Mouse (Mus musculus): Measurements from ENCODE around the gene Kcnj10.

The Kcnj10 gene

GRCm38 (mm10) chr1:172312768-172313561, 28.0 kb upstream of the Kcnj10 start:
- no peak for DNase-seq (ENCODE audit: low read depth)

DNA sequence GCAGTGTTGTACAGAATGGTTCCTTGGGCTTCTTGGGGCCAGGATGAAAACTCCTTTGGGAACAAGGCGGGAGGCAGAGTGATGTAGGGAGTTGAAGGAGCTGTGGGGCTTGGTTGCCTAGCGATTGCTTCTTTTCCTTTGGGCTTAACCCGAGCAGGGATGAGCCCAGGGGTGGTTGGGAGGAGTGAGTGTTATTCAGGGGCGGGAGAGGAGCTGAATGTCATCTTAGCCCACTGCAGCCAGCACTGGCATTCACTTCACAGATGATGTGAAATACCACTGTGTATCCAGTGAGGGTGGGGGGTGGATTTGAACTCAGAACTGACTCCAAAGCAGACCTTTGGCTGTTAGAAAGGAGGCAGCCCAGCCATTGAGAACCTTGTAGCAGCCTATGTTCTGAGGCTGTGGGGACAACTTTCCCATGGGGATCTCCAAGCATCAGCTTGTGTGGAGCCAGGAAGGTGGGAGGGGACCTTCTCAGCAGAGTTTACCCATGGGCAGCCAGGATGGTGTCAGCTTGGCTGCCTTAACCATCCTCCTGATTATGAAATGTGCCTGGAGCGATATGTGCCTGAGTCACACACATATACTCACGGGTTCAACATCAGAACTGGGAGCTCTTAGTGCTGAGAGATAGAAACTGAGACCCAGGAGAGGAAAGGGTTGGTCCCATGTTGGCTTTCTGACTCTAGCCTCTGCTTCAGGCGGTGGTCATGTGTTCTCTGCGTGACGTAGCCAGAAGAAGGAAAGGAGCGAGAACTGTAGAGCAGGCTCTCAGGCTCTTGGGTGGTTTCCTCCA, 27.2 kb upstream of the Kcnj10 start:
- no peak for DNase-seq (ENCODE audit: low read depth)

GRCm38 (mm10) chr1:172314911-172315310, 26.1 kb upstream of the Kcnj10 start:
- no peak for DNase-seq (ENCODE audit: low read depth)

DNA sequence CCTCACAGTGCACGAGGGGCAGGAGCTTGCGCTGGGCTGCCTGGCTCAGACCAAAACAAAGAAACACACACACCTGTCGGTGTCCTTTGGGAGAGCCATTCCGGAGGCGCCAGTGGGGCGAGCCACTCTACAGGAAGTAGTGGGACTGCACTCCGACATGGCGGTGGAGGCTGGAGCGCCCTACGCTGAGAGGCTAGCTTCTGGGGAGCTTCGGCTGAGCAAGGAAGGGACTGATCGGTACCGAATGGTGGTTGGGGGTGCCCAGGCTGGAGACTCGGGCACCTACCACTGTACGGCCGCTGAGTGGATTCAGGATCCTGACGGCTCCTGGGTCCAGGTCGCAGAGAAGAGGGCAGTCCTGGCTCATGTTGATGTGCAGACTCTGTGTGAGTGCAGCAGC, 23.6 kb upstream of the Kcnj10 start:
- DNase-seq (ENCODE audit: low read depth) = no peak

DNA sequence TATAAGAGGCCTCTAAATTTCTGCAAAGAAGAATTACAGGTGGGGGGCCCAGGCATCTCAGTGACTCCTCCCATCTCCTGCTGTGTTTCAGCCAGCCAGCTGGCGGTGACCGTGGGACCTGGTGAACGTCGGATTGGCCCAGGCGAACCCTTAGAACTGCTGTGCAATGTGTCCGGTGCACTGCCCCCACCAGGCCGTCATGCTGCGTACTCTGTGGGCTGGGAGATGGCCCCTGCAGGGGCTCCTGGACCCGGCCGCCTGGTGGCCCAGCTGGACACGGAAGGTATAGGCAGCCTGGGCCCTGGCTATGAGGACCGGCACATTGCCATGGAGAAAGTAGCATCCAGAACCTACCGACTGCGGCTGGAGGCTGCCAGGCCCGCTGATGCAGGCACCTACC, 23.1 kb upstream of the Kcnj10 start:
- DNase-seq (ENCODE audit: low read depth) = no peak

DNA sequence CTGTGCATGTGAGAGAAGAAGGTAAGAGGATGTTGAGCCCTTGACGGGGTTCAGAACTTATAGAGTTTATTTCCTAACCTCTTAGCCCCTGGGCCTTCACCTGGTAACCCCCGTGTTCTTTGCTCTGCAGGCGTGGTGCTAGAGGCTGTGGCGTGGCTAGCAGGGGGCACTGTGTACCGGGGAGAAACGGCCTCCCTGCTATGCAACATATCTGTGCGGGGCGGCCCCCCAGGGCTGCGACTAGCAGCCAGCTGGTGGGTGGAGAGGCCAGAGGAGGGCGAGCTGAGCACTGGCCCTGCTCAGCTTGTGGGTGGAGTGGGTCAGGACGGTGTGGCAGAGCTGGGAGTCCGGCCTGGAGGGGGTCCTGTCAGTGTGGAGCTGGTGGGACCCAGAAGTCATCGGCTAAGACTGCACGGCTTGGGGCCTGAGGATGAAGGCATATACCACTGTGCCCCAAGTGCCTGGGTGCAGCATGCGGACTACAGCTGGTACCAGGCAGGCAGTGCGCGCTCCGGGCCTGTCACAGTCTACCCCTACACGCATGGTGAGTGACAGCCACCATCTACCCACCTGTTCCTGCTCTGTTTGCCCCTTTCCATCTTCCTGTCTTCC, 22.5 kb upstream of the Kcnj10 start:
- DNase-seq (ENCODE audit: low read depth) = no peak

DNA sequence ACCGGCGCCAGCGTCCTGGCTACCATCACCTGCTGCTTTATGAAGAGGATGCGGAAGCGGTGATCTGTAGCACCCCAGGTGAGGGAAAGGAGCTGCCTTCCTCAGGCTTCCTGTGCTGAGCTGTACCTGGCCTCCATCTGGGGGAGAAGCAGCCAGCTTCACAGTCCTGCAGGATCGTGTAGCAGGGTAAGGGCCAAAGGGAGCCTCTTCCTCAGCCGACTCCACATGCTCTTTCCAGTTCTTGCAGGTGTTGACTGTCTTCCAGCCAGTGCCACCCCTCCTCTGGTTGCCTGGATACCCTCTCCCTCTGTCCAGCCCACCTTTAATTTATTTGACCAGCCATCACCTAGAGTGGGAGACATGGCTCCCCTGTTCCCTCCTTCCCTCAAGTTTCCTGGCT, 21.7 kb upstream of the Kcnj10 start:
- no peak for DNase-seq (ENCODE audit: low read depth)

- DNase-seq (ENCODE audit: low read depth) = no peak
Observed at GRCm38 (mm10) chr1:172319921-172320411, 21.0 kb upstream of the Kcnj10 start.

GRCm38 (mm10) chr1:172322725-172323124, 18.3 kb upstream of the Kcnj10 start:
- DNase-seq (ENCODE audit: low read depth) = no peak

DNA sequence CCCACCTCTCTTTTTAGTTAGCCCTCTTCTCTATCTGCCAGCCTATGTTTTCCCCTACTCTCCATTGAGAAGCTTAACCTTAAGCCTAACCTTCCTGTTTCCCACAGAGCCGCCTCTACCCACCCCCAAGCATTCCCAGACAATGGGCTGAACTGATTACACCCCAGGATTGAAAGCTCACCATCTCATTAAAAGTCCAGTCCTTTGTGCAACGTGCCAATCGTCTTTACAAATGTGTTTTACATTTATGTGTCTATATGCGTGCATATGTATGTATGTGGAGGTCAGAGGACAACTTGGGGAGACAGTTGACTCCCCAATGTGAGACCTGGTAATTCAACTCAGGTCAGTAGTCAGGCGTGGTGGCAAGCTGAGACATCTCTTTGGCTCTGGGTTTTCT, 17.7 kb upstream of the Kcnj10 start:
- no peak for DNase-seq (ENCODE audit: low read depth)

DNA sequence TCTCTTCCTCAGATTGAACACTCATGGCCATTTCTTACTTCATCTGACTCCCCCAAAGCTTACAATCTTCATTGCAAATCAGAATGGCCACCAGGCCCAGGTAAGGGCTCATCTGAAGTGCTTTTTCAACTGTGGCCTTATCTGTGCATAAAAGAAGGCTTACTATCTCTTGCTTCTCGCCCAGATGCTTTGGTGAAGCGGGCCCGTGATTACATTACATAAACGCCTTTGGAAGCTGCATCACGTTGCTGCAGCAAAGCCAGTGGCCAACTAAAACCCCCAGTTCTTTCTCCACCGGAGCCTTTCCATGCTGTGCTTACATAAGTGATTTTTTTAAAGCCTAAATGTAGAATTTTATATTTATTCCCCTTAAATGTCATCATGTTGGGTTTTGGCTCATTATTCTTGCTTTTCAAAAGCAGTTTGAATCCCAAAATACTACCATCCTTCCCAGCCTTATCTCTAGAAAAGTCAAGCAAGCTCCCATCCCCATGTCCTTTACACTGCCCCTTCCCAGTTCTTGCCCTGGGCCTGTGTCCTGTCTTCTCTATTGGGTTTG, 17.1 kb upstream of the Kcnj10 start:
- no peak for DNase-seq (ENCODE audit: low read depth)

DNA sequence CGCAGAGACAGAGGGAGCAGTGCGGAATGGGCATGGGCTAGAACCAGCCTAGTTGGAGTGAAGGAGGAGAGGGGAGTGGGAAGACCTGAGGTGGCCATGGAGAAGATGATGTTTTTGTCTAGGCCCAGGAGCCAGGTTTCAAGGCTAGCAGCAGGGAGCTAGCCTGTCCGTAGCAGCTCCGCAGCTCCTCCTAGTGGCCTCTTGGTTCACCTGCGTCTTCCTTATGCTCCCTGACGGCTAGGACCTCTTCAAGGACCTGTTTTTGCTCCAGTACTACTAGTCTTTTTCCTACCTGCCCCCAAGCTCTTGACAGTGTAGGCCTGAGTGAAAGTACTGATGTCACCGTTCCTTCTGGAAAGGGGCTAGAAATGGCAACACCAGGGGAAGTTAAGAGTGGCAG, 16.3 kb upstream of the Kcnj10 start:
- DNase-seq (ENCODE audit: low read depth) = peak; percentile 86

GRCm38 (mm10) chr1:172325680-172326535, 15.1 kb upstream of the Kcnj10 start:
- DNase-seq (ENCODE audit: low read depth) = peak; percentile 81

DNA sequence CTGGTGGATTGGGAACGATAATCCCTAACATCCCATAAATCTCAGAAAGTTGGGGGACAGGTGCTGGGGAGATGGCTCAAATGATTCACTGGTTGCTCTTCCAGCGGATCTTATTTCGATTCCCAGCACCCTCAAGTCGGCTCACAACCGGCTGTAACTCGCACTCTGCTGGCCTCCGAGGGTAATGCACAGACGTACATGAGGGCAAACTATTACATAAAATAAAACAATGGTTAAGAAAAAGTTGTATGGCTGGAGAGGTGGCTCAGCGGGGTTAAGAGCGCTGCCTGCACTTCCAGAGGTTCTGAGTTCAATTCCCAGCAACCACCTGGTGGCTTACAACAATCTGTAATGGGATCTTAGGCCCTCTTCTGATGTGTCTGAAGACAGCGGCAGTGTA, 14.3 kb upstream of the Kcnj10 start:
- DNase-seq (ENCODE audit: low read depth) = peak; percentile 35

- no peak for DNase-seq (ENCODE audit: low read depth)
Observed at GRCm38 (mm10) chr1:172327206-172328001, 13.6 kb upstream of the Kcnj10 start.

DNA sequence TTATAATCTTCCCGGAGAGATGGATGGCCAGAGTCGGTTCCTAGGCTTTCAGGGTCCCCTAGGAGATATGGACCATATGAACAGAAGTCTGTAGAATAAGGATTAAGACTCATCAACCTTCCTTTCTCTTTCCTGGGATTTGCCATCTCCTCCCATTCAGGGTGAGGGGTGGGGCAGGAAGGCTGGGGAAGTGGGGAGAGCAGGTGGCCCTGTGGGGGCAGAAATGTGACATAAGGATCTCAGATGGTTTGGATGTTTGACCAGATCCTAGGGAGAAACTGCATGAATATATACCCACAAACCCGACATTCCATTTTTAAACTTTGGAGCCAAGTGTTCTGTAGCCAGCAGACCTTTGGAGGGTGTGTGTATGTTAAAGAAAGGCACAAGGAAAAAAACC, 13.0 kb upstream of the Kcnj10 start:
- no peak for DNase-seq (ENCODE audit: low read depth)

- DNase-seq (ENCODE audit: low read depth) = no peak
Observed at GRCm38 (mm10) chr1:172328461-172328860, 12.5 kb upstream of the Kcnj10 start.

DNA sequence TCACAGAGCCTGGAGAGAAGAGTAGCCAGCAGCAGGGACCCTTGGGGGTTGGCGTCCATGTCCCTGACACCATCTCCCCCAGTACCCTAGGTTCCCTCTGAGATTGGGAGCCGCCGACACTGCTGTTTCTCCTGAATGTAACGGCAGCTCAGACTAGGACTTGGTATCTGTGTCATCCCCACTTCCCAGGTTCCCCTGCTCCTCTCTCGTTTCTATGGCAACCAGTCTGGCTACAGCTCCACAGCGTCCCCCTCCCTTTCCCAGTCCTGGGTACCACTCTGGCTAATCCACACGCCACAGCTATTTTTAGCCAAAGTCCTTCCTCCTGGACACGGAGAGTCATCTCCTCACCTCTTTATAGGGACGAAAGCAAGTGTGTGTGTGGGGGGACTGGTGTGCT, 11.9 kb upstream of the Kcnj10 start, which contains the start of gene Kcnj9:
TSS of gene Kcnj9 (minus strand) at position 188 of the 400 bp plus-strand sequence.
- DNase-seq (ENCODE audit: low read depth) = no peak

DNA sequence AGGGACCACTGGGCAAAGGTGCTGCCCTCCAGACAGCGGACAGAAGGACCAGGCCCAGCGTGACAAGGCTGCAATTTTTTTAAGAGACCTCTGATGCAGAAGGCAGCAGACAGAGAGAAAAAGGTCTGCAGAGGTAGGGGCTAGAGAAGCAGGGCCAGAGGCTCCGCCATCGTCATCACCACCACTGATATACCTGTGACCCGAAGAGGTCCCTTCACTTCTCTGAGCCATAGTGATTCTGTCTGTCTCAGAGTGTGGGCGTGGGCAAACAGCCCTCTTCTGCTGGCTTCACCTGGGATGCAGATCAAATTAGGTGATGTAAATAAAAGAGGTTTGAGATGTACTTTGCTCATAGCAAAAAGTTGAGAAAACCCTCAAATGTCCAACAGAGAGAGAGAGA, 11.4 kb upstream of the Kcnj10 start:
- no peak for DNase-seq (ENCODE audit: low read depth)

- no peak for DNase-seq (ENCODE audit: low read depth)
Observed at GRCm38 (mm10) chr1:172331422-172331947, 9.5 kb upstream of the Kcnj10 start.

Data from induced T-regulatory cell, adult 2 months (primary cell).